Mouse (Mus musculus) left cerebral cortex, adult 8-10 months (tissue): ENCODE results near the gene Rhoh. TPM values are rescaled to one million over a fixed set of nuclear protein-coding genes. Genes with fewer than 3 reads are reported as not detected.

ENCODE experiments used
- DNase-seq, 2 experiments: peaks; one replicate each; pipeline ENCODE4 v3.0.0; 2022; ENCODE audit warnings: low spot score in 2 of 2
- total RNA-seq, 4 experiments: library from RNA; stranded (reverse); gene quantifications; 2 replicates each; pipeline ENCODE4 v1.2.4; 2022

The Rhoh gene
- total RNA-seq, 4 experiments from 2014 or later, result 0.67 to 2.4 (median 1.6) TPM

GRCm38 (mm10) chr5:65859396-65859795 lies 1.6 kb upstream of the Rhoh start:
- DNase-seq, result no peak

GRCm38 (mm10) chr5:65860281-65861000 lies 572 bp upstream of the Rhoh start:
- DNase-seq, result no peak

- no peak for DNase-seq
Measured at GRCm38 (mm10) chr5:65862217-65862927, 1.4 kb downstream of the Rhoh start.

GRCm38 (mm10) chr5:65863349-65863749 lies 2.3 kb downstream of the Rhoh start:
- no peak for DNase-seq

DNA sequence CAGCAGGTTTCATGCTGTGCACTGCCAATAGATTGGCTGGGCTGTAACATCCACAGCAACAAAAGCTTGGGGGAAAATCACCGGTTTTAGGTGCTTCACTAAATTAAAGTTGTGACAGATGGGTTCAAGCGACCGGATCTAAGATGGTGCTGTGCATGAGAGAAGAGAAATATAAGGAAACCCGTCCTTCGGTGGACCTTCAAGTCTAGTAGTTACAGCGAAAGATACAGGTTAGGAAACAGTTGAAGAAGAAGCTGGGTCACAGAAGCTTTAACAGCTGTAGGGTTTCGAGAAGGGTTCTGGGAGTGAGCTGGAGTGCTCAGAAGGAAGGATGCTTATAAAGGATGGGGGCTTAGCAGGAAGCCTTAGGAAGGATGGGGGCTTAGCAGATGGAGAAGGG lies 3.5 kb downstream of the Rhoh start:
- DNase-seq, result no peak

DNA sequence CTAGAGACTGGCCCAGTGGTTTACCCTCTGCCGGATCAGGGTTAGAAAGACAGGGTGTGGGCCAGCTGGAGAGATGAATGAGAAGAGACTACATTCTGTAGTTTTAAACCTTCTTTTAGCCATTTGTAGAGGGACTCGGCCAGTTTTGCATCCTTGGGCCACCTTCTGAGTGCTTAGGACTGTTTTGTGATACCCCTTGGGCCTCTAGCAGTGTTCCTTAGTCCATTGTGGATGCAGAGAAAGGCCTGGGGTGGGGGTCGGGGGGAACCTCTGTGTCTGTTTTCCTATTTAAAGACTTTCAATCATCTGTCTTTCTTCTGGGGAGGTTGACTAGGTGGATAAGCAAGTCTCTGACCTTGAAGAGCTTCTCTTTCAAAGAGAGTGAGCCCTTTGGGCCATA lies 3.9 kb downstream of the Rhoh start:
- DNase-seq, result no peak

DNA sequence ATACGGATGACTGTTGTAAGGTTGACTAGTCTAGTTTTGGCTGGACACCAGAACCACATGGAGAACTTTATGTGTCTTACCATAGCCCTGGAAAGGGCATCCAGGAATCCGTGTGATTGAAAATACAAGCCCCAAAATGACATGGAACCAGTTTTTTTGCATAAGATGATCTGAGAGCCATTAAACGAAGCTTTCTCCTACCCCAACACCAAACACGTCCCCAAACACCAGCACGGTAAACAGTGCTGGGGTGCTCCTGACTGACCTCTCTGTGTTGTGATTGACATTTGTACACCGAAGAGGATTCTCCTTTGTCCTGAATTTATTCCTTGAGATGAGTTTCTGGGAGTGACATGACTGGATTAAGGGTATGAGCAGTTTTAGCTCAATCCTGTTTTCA lies 5.6 kb downstream of the Rhoh start:
- DNase-seq, result no peak

DNA sequence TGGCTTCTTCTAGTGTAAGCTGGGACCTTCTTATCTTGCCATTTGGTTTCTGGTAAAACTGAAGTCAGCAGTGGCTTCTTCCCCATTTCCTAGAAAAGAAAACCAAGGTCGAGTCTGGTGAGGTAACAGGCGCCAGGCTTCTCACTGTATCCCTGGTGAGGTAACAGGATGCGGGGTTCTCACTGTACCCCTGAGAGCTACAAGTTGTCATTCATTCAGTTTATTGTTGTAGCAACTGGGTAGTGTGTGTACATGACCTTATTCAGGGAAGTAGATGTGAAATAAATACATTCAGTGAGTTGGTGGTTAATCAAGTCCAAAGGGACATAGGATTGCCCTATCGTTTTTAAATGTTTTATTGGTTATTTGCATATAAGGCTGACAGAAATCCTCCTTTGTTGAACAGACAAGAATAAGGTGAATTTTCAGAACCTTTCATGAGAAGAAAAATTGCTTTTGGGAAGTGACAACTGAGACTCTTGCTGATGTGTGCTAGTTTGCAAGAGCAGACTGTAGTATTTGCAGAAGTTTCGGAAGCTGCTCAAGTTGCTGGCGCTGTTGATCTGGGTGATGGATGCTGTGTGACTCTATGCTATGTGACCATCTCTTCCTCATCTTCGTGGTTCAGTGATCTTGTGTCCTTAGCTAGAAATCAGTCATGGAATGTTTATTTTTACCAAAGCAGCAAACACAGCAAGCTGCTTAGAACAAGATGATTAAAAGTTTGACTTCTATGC lies 6.5 kb downstream of the Rhoh start:
- DNase-seq, result no peak

DNA sequence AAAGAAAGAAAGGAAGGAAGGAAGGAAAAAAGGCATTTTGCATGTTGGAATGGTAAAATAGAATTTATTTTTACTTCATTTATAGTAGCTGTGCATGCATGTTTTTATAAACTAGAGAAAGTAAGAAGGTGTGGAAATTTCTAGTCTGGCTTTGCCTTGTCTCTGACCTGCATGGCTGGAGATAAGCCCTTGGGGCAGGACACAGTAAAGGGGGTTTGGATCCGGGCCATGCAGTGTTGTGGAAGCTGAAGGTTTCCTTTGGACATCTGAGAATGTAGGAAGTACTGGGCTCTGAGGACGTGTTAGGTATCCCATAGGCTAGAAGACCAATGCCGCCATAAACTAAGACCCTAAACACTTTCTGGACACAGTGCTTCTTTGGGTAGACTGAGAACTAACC lies 7.4 kb downstream of the Rhoh start:
- DNase-seq, result no peak

- DNase-seq, result no peak
Measured at GRCm38 (mm10) chr5:65869660-65870059, 8.6 kb downstream of the Rhoh start.

GRCm38 (mm10) chr5:65871276-65871875 lies 10.4 kb downstream of the Rhoh start:
- no peak for DNase-seq

GRCm38 (mm10) chr5:65873212-65873611 lies 12.2 kb downstream of the Rhoh start:
- DNase-seq, result no peak

- no peak for DNase-seq
Measured at GRCm38 (mm10) chr5:65875269-65875668, 14.3 kb downstream of the Rhoh start.

GRCm38 (mm10) chr5:65878367-65878766 lies 17.4 kb downstream of the Rhoh start:
- DNase-seq, result no peak

DNA sequence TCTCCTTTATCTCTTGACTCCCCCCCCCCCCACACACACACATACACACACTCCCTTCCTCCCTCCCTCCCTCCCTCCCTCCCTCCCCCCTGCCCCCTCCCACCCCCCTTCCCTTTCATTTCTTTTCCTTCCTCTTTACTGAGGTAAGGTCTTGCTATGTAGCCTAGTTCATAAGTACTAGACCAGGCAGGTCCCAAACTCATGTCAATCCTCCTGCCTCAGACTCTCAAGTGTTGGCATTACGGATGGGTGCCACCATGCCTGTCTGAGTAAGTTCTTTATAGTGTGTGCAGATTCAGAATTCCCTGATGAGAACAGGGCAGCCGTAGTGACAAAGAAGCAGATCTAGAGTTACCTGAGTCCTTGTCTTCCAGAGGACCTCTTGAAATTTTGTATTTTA lies 20.2 kb downstream of the Rhoh start:
- no peak for DNase-seq

DNA sequence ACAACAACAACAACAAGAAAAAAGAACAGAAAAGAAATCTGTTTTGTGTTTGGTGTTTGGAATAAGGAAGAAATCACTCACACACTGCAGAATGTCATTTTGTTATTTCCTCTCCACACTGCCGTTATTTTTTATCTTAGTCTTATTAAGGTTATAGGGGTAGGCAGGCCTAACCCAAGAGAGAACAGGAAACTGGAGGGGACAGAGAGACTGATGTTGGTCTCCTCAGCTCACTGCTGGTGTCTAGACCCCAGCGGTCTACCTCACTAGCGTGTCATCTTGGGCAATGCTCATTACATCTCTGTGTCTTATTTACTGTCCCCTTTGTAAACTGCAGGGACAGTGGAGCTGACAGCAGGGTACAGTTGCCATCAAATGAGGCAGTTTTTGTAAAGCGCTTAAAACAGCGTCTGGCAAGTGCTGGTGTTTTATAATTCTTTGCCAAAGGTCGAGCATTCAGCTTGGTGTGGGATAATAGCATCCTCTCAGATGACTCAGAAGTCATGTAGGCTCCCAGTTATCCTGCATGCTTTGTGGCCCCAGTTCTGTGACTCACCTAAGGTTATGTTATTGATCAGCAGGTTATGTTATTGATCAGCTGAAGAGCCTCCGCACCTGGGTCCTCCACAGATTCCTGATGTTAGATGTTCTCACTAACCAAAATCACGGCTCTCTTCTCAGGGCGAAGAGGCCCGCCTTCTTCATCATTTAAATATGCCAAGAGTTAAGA lies 21.6 kb downstream of the Rhoh start:
- DNase-seq, result no peak

- no peak for DNase-seq
Measured at GRCm38 (mm10) chr5:65883355-65883754, 22.3 kb downstream of the Rhoh start.

DNA sequence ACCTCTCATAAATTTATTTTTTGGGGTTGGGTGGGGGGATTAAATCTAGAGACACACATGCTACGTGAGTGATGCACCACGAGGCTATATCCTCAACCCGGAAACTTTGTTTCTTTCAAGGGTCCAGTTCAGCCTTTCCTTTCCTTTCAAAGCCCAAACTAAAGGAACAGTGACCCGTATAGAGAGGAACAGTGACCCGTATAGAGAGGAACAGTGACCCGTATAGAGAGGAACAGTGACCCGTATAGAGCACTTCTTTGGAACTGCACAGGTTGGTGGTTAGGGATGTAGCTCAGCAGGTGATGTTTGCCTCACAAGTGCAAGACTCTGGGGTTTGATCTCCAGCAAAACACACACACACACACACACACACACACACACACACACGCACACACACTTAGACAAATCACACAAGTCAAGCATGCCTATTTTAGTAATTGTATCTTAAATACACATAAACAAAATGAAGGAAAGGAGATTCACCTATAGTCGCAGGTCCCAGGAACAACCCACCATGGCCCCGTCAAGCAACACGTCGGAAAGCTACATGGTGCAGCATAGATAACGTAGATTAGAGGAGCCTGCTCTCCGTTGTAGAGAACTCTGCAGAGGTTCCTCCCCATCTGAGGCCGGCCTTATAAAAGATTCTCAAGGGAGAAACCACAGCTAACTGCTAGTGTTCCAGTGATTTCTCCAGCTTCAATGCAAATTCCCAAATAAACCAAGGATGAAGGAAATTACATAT lies 24.9 kb downstream of the Rhoh start:
- DNase-seq, result no peak

DNA sequence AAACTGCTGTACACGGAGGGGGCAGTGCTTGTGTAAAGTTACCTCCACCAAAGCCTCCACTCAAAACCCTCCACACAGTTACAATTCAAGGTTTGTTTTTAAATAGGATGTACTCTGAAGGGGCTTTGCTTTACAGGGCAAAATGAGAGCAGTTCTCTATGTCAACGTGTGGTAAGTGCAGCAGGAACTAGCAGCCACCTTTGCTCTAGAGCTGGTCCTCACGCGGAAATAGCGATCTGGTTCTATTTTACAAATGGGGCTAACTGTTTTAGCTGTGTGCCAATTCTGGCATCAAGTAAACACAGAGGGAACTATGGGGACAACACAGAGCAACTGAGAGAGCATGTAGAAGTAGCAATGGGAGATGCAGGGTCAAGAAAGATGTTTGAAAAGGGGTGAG lies 27.1 kb downstream of the Rhoh start:
- DNase-seq, result no peak

DNA sequence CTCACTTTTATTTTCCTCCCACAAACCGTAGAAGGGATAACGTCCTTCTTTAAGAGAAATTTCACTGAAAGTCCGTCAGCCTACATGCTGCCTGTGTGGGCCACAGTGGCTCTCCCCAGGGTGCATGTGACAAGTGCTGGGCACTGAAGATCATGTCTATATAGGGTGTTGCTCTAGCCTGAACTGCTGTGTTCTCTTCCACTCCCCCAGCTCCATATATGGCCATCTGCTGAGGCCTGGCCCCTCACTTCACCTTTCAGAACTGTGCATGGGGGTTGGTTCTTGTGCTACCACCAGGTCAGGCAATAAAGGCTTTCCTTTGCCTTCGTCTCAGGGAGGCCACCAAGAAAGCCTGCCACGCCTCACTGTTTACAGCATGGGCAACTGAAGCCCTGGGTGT lies 28.0 kb downstream of the Rhoh start:
- DNase-seq, result no peak
